Mouse (Mus musculus) right cerebral cortex, postnatal 10 days (tissue): ENCODE measurements at regions not wholly inside any gene's neighbourhood (a gene's known extent, or its start where the extent isn't known, plus 50 kb on each side); places are given as distances from the start of the nearest gene placed in this dataset.

Experiments used
- DNase-seq, 2 experiments: peaks; one replicate each; pipeline ENCODE4 v3.0.0; 2021; ENCODE audit warnings: low spot score in 2 of 2

GRCm38 (mm10) chr17:49149896-49150295 lies 217.7 kb downstream of the Lrfn2 start:
- DNase-seq = no peak

DNA sequence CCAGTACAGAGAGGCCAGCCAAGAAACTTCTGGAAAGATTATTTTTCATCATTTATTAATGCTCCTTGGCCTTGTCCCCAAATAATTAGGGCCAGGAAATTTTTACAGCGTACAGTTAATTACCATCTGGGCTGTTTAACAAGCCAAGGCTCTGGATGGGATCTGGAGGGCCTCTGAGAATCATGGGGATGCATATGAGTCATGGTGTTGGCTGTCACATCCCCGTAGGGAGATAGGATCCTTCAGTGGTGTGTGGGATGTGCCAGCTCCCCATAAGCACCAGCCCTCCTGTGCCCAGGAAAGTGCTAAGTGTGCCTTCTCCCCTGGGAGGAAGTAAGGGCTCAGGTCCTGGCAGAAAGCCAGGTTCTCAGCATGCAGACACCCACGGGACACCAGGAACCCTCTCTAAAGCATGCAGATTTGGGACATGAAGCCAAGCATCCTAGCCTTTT lies 218.8 kb downstream of the Lrfn2 start:
- no peak for DNase-seq

DNA sequence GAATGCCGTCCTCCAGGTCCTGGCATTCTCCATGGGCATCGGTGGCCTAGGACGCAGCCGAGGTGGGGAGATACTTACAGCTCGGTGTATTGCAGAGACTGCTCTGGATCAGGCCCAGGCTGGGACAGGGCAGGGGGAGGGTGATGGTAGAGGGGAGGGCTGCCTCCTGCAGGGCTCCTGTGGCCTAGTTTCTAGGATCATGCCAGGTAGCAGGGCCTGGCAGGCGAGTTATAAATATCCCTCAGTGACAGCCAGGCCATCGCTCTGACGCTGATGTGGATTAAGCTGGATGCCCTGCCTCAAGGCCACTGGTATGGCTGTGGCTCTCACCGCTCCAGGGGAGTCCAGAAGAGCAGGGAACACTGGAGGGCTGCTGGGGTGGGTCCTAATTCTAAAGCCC lies 221.8 kb downstream of the Lrfn2 start:
- DNase-seq = no peak

DNA sequence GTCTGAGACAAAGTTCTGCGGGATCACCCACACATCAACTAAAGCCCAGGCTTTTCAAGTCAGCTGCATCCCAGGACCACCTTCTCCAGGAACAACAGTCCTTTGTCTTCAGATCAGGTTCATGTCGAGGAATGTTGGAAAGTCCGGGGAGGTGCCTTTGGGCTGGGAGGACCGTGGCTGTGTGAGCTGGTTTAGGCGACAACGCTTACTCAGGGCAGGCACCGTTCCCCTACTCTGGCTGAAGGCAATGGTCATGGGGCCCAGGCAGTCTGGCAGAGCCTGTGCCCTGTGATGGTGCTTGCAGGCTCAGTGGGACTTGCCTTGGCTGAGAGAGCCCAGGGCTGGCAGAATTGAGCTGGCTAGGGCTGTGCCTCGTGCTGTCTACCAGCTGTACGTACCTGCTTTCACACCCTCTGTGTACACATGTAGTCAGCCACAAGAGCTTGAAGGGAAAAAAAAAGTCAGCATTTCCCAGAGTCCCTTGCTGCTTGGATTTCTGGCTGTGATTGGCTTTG lies 222.9 kb downstream of the Lrfn2 start:
- DNase-seq = no peak

DNA sequence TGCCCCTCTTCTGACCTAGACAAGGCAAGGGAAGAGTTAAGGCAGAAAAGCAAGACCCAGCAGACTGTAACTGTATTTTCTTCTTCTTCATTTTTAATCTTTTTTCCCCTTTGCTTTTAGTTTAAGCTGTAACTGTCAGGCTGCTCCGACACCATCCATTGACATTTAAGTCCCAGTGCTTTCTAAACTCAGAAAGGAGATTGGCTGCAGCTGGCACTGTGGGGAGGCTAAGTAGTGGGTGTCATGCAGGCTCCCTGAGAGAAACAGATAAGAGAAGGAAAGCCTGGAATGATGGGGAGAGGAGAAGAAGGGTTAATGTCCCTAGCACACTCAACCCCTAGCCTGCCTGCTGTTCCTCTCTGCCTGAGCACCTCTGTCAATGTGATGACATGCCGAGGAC lies 225.4 kb downstream of the Lrfn2 start:
- DNase-seq = peak in 1 of 2 experiments; percentile 46

DNA sequence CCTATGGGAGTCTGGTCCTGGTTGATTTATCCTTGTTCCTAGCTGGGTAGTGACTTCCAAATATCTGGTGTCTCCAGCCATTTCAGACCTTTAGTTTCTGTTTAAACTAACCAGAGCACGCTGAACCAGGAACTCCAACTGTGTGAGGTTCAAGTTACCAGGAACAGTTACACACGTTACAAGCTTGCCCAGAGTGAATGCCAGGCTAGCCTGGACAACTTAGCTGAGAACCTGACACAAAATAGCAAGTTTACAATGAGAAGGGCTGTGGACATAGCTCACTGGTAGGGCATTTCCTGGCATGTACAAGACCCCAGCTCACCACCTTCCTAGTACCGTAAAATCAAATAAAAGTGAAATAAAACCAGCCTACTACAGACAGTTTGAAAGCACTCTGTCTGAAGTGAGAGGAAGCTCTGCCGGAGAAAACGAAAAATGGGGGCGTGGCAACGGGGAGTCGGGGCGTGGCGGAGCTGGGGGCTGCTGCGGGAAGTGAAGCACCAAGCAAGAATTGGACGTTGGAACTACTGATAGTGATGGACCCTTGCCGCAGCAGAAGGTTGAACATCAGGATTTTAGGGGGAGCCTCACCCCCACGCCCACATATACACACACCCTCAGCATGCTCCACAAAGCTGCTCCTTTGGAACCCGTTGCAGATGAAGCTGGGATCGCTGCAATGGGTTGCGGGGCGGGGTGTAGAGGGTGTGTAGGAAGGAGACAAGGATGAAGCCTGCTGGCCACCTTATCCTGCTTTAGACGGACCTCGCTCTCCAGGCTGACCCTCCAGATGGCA lies 239.3 kb downstream of the Lrfn2 start:
- DNase-seq = peak in 1 of 2 experiments; percentile 52

DNA sequence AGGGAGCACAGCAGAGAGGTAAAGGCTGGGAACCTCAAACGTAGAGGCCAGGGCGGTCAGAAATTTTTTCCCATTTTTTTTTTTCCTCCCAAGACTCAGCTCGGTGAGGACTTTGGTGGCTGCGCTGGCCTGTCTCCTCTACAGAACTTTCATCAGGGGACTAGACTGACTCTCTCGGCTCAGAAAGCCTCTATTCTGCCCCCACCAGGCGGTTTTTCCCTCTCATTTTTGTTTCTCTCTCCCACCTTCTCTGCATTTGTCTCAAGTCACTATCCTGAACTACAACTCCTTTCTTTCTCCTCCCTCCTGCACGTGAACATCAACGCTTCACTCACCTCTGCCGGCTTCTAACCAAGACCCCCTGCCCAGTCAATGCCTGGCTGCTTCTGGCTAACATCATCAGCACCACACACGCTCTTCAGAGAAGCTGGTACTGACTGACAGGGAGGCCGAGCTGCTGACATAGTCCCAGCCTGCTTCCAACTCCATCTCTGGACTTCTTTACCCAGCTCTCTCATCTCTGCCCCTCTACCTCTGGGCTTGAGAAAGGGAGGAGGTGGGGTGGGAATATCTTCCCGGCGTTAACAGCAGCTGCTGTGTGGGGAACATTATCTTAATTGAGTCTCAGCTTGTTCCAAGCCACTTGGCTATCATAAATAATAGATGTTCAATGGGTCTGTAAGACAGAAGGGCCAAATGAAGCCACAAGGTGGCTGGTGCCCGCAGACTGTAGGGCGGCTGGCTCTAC lies 240.0 kb downstream of the Lrfn2 start:
- peak in 1 of 2 experiments; percentile 59 for DNase-seq

DNA sequence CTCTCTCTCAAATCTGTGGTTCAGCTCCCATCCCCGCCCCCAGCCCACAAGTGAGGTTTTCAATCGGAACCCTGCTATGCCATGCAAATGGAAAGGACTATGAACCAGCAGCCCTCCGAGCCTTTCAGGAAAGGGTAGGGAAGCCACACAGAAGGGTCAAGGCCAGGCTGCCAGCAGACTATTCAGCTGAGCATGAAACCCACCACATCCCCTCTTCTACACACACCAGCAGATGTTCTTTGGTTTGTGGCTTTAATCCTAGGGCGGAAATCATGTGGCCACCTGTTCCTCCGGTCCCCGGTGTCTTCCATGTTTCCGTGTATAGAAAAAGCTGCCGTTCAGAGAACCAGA lies 240.6 kb downstream of the Lrfn2 start:
- DNase-seq = no peak

DNA sequence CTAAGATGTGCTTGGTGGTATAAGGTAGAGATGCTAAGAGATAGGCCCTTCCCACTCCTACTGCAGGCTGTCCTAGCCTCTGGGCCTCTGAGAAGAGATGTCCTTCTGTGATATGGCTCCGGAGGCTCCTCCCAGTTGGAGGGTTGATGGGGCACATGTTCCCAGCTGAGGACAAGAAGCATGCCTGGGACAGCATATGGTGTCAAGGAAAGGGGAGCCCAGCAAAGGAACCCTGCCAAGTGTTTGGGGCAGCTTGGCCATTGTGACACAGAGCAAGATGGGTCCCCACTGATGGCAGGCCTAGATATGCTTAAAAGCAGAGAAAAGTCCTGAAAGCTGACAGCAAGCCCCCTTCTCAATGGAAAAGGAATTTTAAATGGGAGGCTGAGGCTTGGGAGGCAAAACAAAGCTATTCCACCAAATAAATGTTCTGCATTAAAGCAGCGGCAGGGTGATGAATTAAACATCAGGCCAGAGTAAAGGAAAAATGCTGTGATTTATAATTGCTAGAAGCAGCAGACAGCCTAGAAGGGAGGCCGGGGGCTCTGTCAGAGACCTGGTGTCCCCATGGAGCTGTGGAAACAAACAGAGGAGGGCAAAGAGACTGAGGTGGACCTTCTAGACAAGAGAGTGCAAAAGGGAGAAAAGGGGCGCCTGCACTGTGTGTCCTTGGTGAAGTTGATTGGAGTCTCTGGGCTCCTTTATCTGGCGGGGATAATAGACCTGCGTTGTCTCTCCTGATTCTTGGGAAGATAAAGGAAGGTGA lies 246.0 kb downstream of the Lrfn2 start:
- DNase-seq = no peak

DNA sequence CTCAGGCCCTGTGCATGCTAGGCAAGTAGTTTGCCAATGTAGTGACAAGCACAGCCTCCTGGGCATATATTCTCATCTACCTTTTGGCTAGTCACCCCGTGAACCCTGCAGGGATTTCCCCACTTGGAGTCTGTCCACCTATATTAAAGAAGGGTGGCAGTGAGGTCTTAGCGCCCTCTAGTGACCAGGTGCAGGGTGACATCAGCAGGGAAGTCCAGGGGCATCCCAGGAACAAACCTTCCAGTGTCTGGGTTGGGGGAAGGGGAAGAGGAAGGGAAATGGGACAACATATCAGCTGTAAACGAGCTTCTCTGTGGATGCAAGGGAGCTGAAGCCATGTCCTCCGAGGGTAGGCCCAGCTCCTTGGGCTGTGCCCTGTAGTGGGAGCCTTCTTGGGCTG lies 245.7 kb upstream of the Mocs1 start:
- DNase-seq = no peak

DNA sequence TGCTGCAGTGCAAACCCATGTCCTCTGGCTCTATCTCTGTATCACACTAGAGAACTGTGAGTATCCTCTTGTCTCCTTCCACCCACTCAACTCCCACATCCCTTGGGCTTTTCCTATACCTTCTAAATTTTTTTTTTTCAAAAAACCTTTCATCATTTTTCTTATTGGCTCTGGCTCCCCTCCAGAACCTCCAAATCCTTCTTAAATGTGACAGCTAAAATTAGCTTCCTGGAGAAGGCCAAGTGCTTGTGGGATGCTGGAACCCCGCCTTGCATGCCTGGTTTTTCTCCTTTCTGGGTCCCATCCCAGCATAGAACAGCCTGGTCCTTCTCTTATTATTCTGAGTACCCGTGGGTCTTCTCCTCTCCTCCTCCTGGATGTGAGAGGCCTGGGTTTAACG lies 244.2 kb upstream of the Mocs1 start:
- peak; percentile 76 to 80 for DNase-seq

- DNase-seq = no peak
Measured at GRCm38 (mm10) chr17:49185052-49185612, 243.0 kb upstream of the Mocs1 start.

DNA sequence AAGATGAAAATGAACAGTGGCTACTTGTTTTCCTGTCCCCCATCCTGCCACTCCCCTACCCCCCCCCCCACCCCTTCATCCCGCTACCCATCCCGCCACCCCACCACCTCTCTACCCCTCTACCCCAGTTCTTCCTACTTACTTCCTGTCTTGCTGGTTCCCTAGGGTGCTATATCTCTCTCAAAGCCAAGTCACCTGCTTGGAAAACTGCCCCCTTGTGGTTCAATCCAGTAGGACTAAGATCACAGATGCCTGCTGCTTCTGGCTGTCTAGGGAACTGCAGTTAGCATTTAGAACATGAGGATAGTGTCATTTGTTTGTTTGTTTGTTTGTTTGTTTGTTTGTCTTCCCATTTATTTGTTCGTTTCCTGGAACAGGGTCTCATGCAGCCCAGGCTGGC lies 238.4 kb upstream of the Mocs1 start:
- DNase-seq = peak in 1 of 2 experiments; percentile 51

DNA sequence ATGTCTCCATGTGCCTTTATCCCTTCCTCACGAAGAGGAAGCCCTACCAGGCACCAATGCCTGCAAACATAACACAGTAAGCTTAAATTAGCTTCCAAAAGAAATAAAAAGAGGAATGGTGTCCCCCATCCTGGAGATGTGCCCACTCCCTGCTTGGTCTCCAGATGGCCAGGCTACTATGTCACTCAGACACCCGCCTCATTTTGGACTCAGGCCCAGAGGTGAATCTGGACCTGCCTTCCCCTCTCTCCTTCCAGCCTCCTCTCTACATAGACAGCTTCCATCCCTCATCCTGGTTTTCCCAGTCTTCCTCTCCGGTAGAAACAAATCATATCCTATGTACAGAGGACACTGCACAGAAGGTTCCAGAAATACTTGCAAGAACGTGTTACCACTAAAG lies 237.8 kb upstream of the Mocs1 start:
- DNase-seq = peak; percentile 47 to 56

DNA sequence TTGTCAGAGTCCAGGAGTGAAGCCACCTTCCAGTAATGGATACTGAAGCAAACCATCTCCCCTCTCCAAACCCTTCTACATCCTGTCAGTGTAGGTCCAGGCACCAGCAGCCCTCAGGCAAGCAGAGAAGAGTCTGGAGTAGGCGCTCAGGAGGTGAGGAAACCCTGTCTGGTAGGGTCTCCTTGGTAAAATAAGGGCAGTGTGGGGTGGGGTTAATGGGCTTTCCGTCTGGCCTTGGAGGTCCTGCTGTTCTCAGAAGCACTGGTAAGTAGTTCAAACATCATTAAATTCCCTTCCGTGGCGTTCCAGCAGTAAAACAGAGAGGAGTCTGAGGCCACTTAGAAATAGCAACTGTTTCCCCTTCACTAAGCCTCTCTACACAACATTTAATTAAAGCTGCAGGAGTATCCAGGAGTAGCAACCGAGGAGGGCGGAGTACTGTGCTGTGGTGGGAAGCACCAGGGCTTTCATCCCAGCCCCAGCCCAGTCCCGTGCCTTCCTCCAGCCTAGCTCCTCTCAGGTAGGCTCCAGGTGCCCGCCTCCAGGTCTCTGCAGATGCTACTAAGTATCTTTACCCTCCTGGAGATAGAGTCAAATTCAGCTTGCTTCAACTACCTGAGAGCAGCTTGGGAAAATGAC lies 232.0 kb upstream of the Mocs1 start:
- no peak for DNase-seq

GRCm38 (mm10) chr17:49201495-49201894 lies 226.7 kb upstream of the Mocs1 start:
- DNase-seq = no peak

DNA sequence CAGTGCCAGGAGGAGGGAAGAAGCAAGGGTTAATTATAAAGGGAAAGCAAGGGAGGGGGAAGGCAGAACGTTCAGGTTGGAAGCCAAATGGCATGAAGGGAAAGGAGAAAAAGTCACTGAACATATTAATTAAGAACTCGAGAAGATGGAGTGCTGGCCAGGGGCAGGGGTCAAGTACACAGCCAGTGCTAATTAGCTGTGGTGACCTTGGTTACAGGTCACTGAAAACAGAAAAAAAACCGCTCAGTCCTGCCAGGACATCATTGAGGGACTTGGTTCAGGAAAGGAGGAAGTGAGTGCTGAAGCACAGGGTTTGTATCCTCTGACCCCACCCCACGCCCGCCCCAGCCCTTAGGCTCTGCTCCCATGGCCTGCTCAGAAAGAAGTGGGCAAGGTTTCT lies 223.1 kb upstream of the Mocs1 start:
- no peak for DNase-seq

DNA sequence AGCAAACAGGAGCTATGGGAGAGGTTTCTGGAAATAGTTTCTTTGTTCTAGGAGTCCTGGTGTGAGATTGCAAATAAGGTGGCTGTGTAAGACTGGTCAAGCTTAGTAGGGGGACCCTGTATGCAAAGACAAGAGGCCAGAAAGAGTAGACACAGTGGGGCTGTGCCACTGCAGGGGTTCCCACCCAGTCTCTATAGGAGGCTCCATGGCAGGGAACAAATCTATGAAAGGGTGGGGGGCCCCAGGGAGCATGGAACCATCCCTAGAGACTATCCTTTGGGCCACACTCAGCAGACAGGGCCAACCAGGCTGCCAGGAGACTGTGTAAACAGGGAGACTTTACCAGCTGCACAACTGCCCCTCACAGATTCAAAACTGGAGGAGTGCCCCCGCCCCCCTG lies 222.6 kb upstream of the Mocs1 start:
- DNase-seq = no peak

DNA sequence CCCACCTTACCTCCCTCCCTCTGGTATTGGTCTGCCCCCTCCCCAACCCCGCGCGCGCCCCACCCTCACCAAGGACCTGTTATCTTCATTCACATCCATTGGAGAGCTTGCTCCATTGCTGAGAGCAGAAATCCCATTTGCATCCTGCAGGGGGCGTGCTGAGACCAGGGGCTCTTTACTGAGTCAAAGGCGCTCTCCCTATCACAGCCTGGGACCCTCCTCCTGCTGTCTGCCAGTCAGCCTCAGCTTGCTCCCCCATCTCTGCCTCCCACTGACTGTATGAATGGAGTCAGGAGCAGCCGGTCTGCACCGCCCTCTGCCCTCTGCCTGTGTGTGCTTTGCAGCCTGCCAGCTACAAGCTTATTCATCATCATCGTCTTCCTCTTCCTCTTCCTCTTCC lies 221.5 kb upstream of the Mocs1 start:
- peak in 1 of 2 experiments; percentile 49 for DNase-seq

DNA sequence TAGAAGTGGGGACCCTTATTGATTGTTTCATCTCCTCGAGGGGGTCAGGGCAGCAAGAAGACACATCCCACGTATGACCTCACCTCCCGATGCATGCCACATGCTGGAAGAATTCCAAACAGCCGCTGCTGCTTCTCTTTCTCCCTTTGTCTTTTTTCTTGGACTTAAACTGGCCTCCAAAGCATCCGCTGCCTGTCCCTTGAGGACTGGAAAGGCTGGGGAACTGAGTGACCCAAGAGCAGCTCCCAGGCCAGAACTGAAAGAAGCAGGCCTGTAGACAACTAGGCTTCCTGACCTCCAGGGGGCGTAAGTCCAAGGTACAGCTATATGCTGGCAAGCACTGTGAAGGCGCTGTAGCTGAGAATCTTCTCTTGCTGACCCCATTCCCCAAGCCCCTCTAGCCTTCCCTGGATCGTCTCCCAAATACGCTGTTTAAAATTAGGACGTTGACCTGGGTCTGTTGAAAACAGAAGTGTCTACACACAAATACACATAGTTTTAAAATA lies 219.8 kb upstream of the Mocs1 start:
- DNase-seq = no peak

DNA sequence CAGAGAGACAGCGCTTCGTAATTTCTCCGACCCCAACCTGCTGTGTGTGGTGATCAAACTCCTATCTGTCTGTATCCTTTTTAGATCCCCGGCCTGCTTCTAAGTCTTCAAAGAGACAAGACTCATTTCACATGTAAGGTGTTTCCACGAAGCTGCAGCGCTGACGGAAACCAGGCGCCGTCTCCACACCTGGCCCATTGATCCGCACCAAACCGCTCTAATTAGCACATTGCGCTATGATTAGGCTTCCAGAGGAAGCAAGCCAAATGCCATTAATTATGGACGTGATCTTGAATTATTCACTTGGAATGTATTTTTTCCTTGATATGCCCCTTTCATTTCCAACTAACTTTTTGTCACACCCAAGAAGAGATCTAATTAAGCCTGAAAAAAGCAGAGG lies 215.2 kb upstream of the Mocs1 start:
- no peak for DNase-seq
